Mouse (Mus musculus) frontal cortex, adult 2 months (tissue): ENCODE measurements around the gene Tmem167. TPM values are rescaled to one million over a fixed set of nuclear protein-coding genes. Genes with fewer than 3 reads are reported as not detected.

Experiments
- DNase-seq, 2 experiments: peaks; one replicate each; pipeline ENCODE4 v3.0.0; 2022; ENCODE audit warnings: low spot score in 1 of 2; ENCODE audit errors: extremely low spot score in 1 of 2
- polyA plus RNA-seq: library from polyadenylated mRNA; depleted of rRNA; stranded (reverse); fragments of >200 nt; gene quantifications from 2 replicates; pipeline ENCODE4 v1.2.3, GENCODE M21; 2012; rRNA removed

Tmem167 gene
- polyA plus RNA-seq, 1 experiment, result 13.2 TPM

DNA sequence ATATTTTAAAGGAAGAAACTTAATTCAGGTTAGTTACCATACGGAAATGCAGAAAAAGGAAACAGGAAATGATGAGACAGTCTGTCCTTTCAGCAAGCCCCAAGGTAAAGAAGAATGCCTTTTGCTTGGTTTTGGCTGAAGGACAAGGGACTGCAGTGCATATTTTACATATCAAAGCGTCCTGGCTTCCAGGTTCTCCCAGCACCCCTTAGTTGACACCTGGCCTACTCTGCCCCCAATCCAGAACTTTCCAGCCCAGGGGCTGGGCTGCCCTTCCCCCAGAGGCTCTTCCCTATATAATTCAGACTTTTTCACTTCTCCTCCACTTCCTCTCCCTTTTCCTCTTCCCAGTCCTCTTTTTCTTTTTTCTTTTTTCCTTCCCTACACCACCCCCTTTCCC, 86.7 kb downstream of the Tmem167 start:
- no peak for DNase-seq

GRCm38 (mm10) chr13:90182262-90182661, 93.3 kb downstream of the Tmem167 start:
- no peak for DNase-seq

DNA sequence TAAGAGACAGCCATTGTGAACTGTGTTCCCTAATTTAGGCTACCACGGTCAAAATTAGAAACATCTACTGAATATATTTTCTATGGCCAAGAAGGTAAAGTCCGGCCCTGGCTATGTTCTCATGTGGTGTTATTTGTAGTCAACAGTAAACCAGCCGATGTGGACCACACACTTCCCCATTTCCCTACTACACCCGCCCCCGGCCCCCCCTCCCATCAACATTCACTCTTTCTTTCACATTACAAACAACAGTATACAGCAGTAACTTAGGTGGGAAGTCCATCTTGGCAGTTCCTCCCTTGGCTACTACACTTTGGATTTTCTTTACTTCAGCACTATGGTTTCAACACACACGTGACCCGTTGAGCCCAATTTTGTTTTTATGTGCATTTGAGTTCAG, 94.6 kb downstream of the Tmem167 start:
- DNase-seq, result no peak

DNA sequence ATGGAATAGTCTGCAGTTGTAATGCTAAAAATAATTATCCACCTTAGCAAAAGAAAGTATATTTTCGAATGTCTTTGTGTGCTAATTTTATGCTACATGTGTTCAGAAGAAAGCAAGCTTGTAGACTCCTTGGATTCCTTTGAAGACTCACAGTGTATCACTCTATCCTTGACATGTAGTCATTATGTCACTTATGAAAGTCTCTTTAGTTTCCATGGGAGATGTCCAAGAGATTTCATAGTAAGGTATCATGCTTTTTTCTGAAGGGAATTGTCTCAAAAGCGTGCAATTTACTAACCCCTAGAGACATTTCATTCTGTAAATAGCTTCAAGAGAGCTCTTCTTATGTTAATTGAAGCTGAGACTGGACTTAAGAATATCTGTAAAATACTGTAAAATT, 97.8 kb downstream of the Tmem167 start:
- no peak for DNase-seq

GRCm38 (mm10) chr13:90188021-90188420, 99.1 kb downstream of the Tmem167 start:
- no peak for DNase-seq

GRCm38 (mm10) chr13:90191794-90192193, 102.9 kb downstream of the Tmem167 start:
- DNase-seq, result no peak

Other genes starting within 250 kb of the Tmem167 start
- 9.7 and 12.2 TPM in 2 replicates for gene Xrcc4, start 485 bp downstream of the Tmem167 start, polyA plus RNA-seq